ENCODE assay signal across 18 mouse cellular contexts in genomic region chr9:62350721-62351120, GRCm38 (mm10). TPM values are rescaled to one million over a fixed set of nuclear protein-coding genes. Genes with fewer than 3 reads are reported as not detected.
DNase-seq lines count a peak whose midpoint lies in the region; ATAC-seq and TF ChIP-seq lines count a peak whose summit lies in the region.
"Had no signal": no experiment of that assay in that cellular context is flagged by ENCODE, and none has a peak within 500 bp of the region (broad histone marks: within the 10 kb centered on the region; RNA-seq: fewer than 3 reads in every experiment).

No protein-coding gene starts in this region.

- H3K9ac ChIP-seq in kidney, postnatal 0 days (ENCODE audit: low read depth, low read length): no peak overlapping the region
- H3K9ac ChIP-seq in ES-Bruce4 (ENCODE audit: low read depth, poor library complexity, severe bottlenecking): no peak overlapping the region
- H3K9ac ChIP-seq in limb, embryonic 13.5 days: no peak overlapping the region
- no peak overlapping the region for H3K9ac ChIP-seq in hindbrain, postnatal 0 days (replicated peaks; ENCODE audit: low read length)
- H3K9ac ChIP-seq: embryonic facial prominence, embryonic 12.5 days; forebrain, embryonic 12.5 days had no signal

- no peak overlapping the region for H3K4me3 ChIP-seq in kidney, postnatal 0 days (replicated peaks; ENCODE audit: low read depth, low read length)
- no peak overlapping the region for H3K4me3 ChIP-seq in ES-Bruce4 (ENCODE audit: low read depth, low read length)
- no peak overlapping the region for H3K4me3 ChIP-seq in limb, embryonic 13.5 days
- H3K4me3 ChIP-seq in hindbrain, postnatal 0 days (ENCODE audit: low read length): no peak overlapping the region
- H3K4me3 ChIP-seq: embryonic facial prominence, embryonic 12.5 days; forebrain, embryonic 12.5 days; layer of hippocampus, adult 2 months; midbrain, embryonic 10.5 days had no signal

- no peaks in the 10 kb centered on the region for H3K9me3 ChIP-seq in kidney, postnatal 0 days (replicated peaks; ENCODE audit: low read length)
- H3K9me3 ChIP-seq in ES-Bruce4 (replicated peaks; ENCODE audit: control insufficient read depth, insufficient read depth, low read length, poor library complexity, severe bottlenecking): no peaks in the 10 kb centered on the region
- H3K9me3 ChIP-seq in limb, embryonic 13.5 days: no peaks in the 10 kb centered on the region
- H3K9me3 ChIP-seq in hindbrain, postnatal 0 days (ENCODE audit: low read length): no peaks in the 10 kb centered on the region
- H3K9me3 ChIP-seq: embryonic facial prominence, embryonic 12.5 days; forebrain, embryonic 12.5 days; G1E; midbrain, embryonic 10.5 days had no signal

- 0 out of 2 replicates have a peak overlapping the region, but pooled peaks have one; percentile 11 for H3K4me2 ChIP-seq in kidney, postnatal 0 days (ENCODE audit: low read length)
- H3K4me2 ChIP-seq in limb, embryonic 13.5 days (replicated peaks): no peak overlapping the region
- H3K4me2 ChIP-seq in hindbrain, postnatal 0 days (ENCODE audit: low read depth, low read length): no peak overlapping the region
- H3K4me2 ChIP-seq: embryonic facial prominence, embryonic 12.5 days; forebrain, embryonic 12.5 days had no signal

- H3K27me3 ChIP-seq in kidney, postnatal 0 days (ENCODE audit: insufficient read depth, low read length): no peaks in the 10 kb centered on the region
- H3K27me3 ChIP-seq in ES-Bruce4 (ENCODE audit: control insufficient read depth, insufficient read depth, low read length, poor library complexity, severe bottlenecking): no peaks in the 10 kb centered on the region
- no peaks in the 10 kb centered on the region for H3K27me3 ChIP-seq in limb, embryonic 13.5 days
- no peaks in the 10 kb centered on the region for H3K27me3 ChIP-seq in hindbrain, postnatal 0 days (ENCODE audit: insufficient read depth, low read length)
- H3K27me3 ChIP-seq: embryonic facial prominence, embryonic 12.5 days; forebrain, embryonic 12.5 days had no signal

- DNase-seq in heart, adult 11 months: peak; percentile 87
- DNase-seq in heart, postnatal 36 days: no peak
- no peak for DNase-seq in kidney, postnatal 0 days (ENCODE audit: low spot score)
- no peak for DNase-seq in kidney, adult 11 months
- no peak for DNase-seq in hindbrain, postnatal 0 days (ENCODE audit: low spot score)
- DNase-seq: adrenal gland, postnatal 14 days; B cell, adult 2 months; cerebellum, postnatal 25 days; lung, adult 18-20 months; spleen, adult 18-20 months had no signal

- TF ChIP-seq POLR2A in ES-Bruce4 (IDR thresholded peaks at IDR 0.05; ENCODE audit: insufficient read depth, low read length): no peak

- WGBS in kidney, postnatal 0 days: 71% methylated on average over 2 of the region's 2 CpGs
- 48% methylated on average over 2 of the region's 2 CpGs for WGBS in limb, embryonic 13.5 days
- WGBS in hindbrain, postnatal 0 days: 77% methylated on average over 2 of the region's 2 CpGs

- no peak for TF ChIP-seq EP300 in ES-Bruce4 (IDR thresholded peaks at IDR 0.05; ENCODE audit: insufficient read depth, low read depth, low read length)

- no peak for ATAC-seq in kidney, postnatal 0 days (replicated peaks; ENCODE audit: low FRiP score, low read depth)
- ATAC-seq in limb, embryonic 13.5 days (ENCODE audit: low FRiP score, low read depth): no peak
- no peak for ATAC-seq in hindbrain, postnatal 0 days
- ATAC-seq: inflammation-experienced regulatory T-cells, adult 6 months had no signal

- intact Hi-C loops in heart, postnatal 36 days (cut with DNase I): no loop called here

- no peak for TF ChIP-seq CTCF in kidney, postnatal 0 days (IDR thresholded peaks at IDR 0.05; ENCODE audit: low read depth)
- TF ChIP-seq CTCF in ES-Bruce4 (IDR thresholded peaks at IDR 0.05; ENCODE audit: low read depth, low read length): no peak
- TF ChIP-seq CTCF in hindbrain, postnatal 0 days (IDR thresholded peaks at IDR 0.05; ENCODE audit: low read depth): no peak

- peak overlapping the region; percentile 43 for H3K27ac ChIP-seq in kidney, postnatal 0 days
- H3K27ac ChIP-seq in ES-Bruce4 (ENCODE audit: insufficient read depth, low read length): peak overlapping the region; percentile 50
- 0 out of 2 replicates have a peak overlapping the region, but pooled peaks have one; percentile 28 for H3K27ac ChIP-seq in limb, embryonic 13.5 days
- no peak overlapping the region for H3K27ac ChIP-seq in hindbrain, postnatal 0 days
- H3K27ac ChIP-seq: embryonic facial prominence, embryonic 12.5 days had no signal

- peaks cover 36% of the 10 kb centered on the region for H3K4me1 ChIP-seq in kidney, postnatal 0 days (replicated peaks; ENCODE audit: insufficient read depth, low read length)
- H3K4me1 ChIP-seq in ES-Bruce4 (ENCODE audit: control insufficient read depth, insufficient read depth, low read length): peaks cover 20% of the 10 kb centered on the region
- peaks cover 68% of the 10 kb centered on the region for H3K4me1 ChIP-seq in limb, embryonic 13.5 days
- H3K4me1 ChIP-seq in hindbrain, postnatal 0 days (ENCODE audit: insufficient read depth, low read length): peaks cover 29% of the 10 kb centered on the region

- H3K36me3 ChIP-seq in kidney, postnatal 0 days (ENCODE audit: insufficient read depth, low read length): no peaks in the 10 kb centered on the region
- no peaks in the 10 kb centered on the region for H3K36me3 ChIP-seq in ES-Bruce4 (ENCODE audit: control insufficient read depth, insufficient read depth, low read length, poor library complexity, severe bottlenecking)
- H3K36me3 ChIP-seq in limb, embryonic 13.5 days: peaks cover 18% of the 10 kb centered on the region
- no peaks in the 10 kb centered on the region for H3K36me3 ChIP-seq in hindbrain, postnatal 0 days (ENCODE audit: insufficient read depth, low read length)

RNA-seq across cellular contexts. Expression of gene Anp32a, which starts 9.6 kb away (rescaled TPM):
- total RNA-seq in heart, postnatal 36 days (2021): 100 to 1,000 TPM; 206 to 209 TPM
- 139 and 166 TPM in 2 replicates for polyA plus RNA-seq in kidney, postnatal 0 days (2015; fragmentation: Nextera tagmentation; extraction: Ambion mirVana)
- polyA plus RNA-seq in ES-Bruce4 (2011; ENCODE audit: insufficient read depth, insufficient read length, low read depth, missing spikeins): 779 and 784 TPM in 2 replicates
- 214 and 225 TPM in 2 replicates for polyA plus RNA-seq in limb, embryonic 13.5 days (2015; fragmentation: Nextera tagmentation; extraction: Ambion mirVana)
- total RNA-seq in hindbrain, postnatal 0 days (2014; rRNA removed): 50.7 and 57.2 TPM in 2 replicates
- 112 and 116 TPM in 2 replicates for polyA plus RNA-seq in hindbrain, postnatal 0 days (2015; fragmentation: Nextera tagmentation; extraction: Ambion mirVana)
